Mouse (Mus musculus) forebrain, embryonic 11.5 days (tissue): ENCODE measurements around the gene Gdi1. TPM values are rescaled to one million over a fixed set of nuclear protein-coding genes. Genes with fewer than 3 reads are reported as not detected.
"Not testable (repeated sequence)": the region's sequence is repeated elsewhere in the genome, so short reads cannot be mapped to it uniquely, and the experiment has no call there.

Experiments
- ATAC-seq: fragments of 200-750 bp; cut with Nextera tagmentation; replicated peaks from 2 replicates; pipeline ENCODE4 v1.8.0; 2017; ENCODE audit warnings: moderate TSS enrichment; ENCODE audit not compliant: low FRiP score
- DNase-seq: peaks from one replicate; pipeline ENCODE4 v3.0.0-alpha.2; 2017; ENCODE audit warnings: low spot score
- H3K27ac ChIP-seq: fragments of 300-500 bp; sonication (generic); 2 replicates; pipeline ENCODE4 v1.5.1; 2014; ENCODE audit warnings: low read depth, low read length
- H3K27me3 ChIP-seq: fragments of 300-500 bp; sonication (generic); 2 replicates; pipeline ENCODE4 v1.6.1; 2014; ENCODE audit warnings: mild to moderate bottlenecking, low read length, mixed read lengths; ENCODE audit not compliant: control insufficient read depth, insufficient read depth
- H3K36me3 ChIP-seq: fragments of 300-500 bp; sonication (generic); 2 replicates; pipeline ENCODE4 v1.6.1; 2014; ENCODE audit warnings: mild to moderate bottlenecking, low read length, moderate library complexity, mixed read lengths; ENCODE audit not compliant: control insufficient read depth, insufficient read depth
- H3K4me1 ChIP-seq: fragments of 300-500 bp; sonication (generic); replicated peaks from 2 replicates; pipeline ENCODE4 v1.6.1; 2014; ENCODE audit warnings: low read length, mixed read lengths; ENCODE audit not compliant: control insufficient read depth, insufficient read depth
- H3K4me2 ChIP-seq: fragments of 300-500 bp; sonication (generic); 2 replicates; pipeline ENCODE4 v1.6.1; 2014; ENCODE audit warnings: low read depth, mild to moderate bottlenecking, low read length, moderate library complexity, mixed read lengths; ENCODE audit not compliant: severe bottlenecking
- H3K4me3 ChIP-seq: fragments of 300-500 bp; sonication (generic); 2 replicates; pipeline ENCODE4 v1.5.1; 2014; ENCODE audit warnings: low read depth, low read length
- H3K9ac ChIP-seq: fragments of 300-500 bp; sonication (generic); 2 replicates; pipeline ENCODE4 v1.6.1; 2014; ENCODE audit warnings: low read length
- H3K9me3 ChIP-seq: fragments of 300-500 bp; sonication (generic); 2 replicates; pipeline ENCODE4 v1.6.1; 2016; ENCODE audit warnings: low read length, mixed read lengths; ENCODE audit not compliant: control insufficient read depth
- WGBS: fragments of 180-500 bp; shearing (Covaris S2); extraction: QIAGEN DNeasy Blood & Tissue Kit; methylation state at CpG from one replicate; pipeline ENCODE4 v1.1.7; 2014; 5-methylcytosine and 5-hydroxymethylcytosine counted together
- polyA plus RNA-seq: library from polyadenylated mRNA; unstranded; fragments of >200 nt; fragmentation: Nextera tagmentation; extraction: Ambion mirVana; gene quantifications from 2 replicates; pipeline ENCODE4 v1.2.1, GENCODE M21; 2014

Gene Gdi1
- polyA plus RNA-seq, 1 experiment from 2014 or later, result 396 TPM

- WGBS, result 87% methylated on average over 3 of the region's 3 CpGs
- no peak for ATAC-seq
These were observed 5.1 kb upstream of the Gdi1 start for GRCm38 (mm10) chrX:74299721-74300120.

DNA sequence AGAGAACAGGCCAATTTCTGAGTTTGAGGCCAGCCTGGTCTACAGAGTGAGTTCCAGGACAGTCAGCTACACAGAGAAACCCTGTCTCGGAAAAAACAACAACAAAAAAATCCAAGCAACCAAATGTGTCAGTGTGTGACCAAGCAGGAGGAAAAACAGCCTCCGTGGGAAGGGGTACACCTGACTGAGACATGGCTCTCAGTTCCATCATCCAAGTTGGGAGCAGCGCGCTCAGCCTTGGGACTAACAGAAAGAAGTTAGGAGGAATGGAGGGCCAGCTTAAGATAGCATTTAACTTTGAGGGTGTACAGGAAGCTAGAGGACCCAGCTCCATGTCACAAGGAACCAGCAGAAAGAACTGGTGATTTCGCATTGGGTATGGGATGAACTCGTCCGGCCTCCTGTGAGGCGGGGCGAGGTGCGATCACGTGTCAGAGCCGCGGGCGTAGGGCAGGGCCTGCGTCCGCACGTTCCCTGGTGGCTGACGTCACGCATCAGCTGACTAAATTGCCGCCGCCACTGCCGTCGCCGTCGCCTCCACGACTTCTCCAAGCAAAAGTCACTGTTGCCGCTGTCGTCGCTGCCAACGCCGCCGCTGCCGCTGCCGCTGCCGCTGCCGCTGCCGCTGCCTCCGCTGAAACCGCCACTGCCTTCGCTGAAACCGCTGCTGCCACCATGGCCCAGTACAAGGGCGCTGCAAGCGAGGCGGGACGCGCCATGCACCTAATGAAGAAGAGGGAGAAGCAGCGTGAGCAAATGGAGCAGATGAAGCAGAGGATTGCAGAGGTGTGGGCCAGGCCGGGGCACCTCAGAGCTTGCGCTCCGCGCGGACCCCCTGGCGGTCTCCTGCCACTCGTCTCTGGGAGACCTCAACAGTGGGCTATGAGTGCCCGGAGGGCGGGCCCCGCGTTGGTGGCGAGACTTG, 8.0 kb downstream of the Gdi1 start, which contains the start of gene Fam50a:
Fam50a (plus strand) TSS at position 494 of the 925 bp plus-strand sequence.
- ATAC-seq, result peak; percentile 96
- DNase-seq, result peak; percentile 90
- Histone ChIP-seq H3K4me2 (peak within 1 kb of the TSS; percentile 71), H3K36me3 (peaks cover 9% of the 10 kb centered on the region), H3K4me1 (no peaks in the 10 kb centered on the region), H3K27ac (peak within 1 kb of the TSS; percentile 27; the same call in 1 of the 2 replicates), H3K4me3 (peak within 1 kb of the TSS; percentile 50), H3K27me3 (no peaks in the 10 kb centered on the region), H3K9ac (peak within 1 kb of the TSS; percentile 64), H3K9me3 (no peaks in the 10 kb centered on the region)
- WGBS, result 26% methylated on average over 50 of the region's 59 CpGs

More at GRCm38 (mm10) chrX:74299721-74300120, 5.1 kb upstream of the Gdi1 start:
- Histone ChIP-seq H3K9me3 (no peaks in the 10 kb centered on the region), H3K36me3 (no peaks in the 10 kb centered on the region; the same call in 1 of the 2 replicates), H3K27me3 (no peaks in the 10 kb centered on the region), H3K4me3 (no peak overlapping the region), H3K9ac (no peak overlapping the region), H3K27ac (no peak overlapping the region), H3K4me1 (0 out of 2 replicates have a peak, but pooled peaks cover 2% of the 10 kb centered on the region), H3K4me2 (no peak overlapping the region)
- no peak for DNase-seq

GRCm38 (mm10) chrX:74328725-74329161, 23.9 kb downstream of the Gdi1 start, which contains the start of gene Plxna3:
Gene Plxna3, plus strand, starts transcription at chrX:74329066.
- peak; percentile 86 for DNase-seq
- peak within 1 kb of the TSS; percentile 67 for H3K4me2 ChIP-seq
- ATAC-seq, result peak; percentile 96
- no peaks in the 10 kb centered on the region for H3K27me3 ChIP-seq
- peak within 1 kb of the TSS; percentile 66 for H3K9ac ChIP-seq
- peak within 1 kb of the TSS; percentile 68 for H3K27ac ChIP-seq
- H3K4me3 ChIP-seq, result peak within 1 kb of the TSS; percentile 49
- WGBS, result 26% methylated on average over 26 of the region's 30 CpGs
- H3K9me3 ChIP-seq, result no peaks in the 10 kb centered on the region
- H3K36me3 ChIP-seq, result no peaks in the 10 kb centered on the region
- H3K4me1 ChIP-seq, result no peaks in the 10 kb centered on the region

DNA sequence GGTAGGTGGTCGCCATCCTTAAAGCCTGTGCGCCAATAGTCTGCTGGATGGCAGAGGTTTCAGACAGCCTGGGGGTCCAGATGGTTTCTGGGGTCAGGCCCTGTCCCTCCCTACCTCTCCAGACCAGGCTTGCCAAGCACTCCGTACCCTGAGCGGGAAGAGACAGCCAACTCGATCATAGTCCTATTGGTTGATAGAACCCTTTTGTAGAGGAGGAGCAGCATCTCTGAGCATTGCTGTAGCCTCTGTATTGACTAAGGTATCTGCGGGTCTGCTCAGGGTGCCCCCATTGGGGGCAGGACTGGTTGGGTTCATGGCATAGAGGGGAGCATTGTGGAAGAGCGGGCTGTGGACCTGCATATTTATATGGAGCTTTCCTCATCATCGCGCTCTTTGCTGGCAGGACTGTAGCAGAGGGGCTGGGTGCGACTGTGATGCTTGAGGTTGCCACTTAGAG, 24.4 kb downstream of the Gdi1 start:
- Histone ChIP-seq H3K4me2 (peak overlapping the region; percentile 67), H3K4me3 (peak overlapping the region; percentile 49), H3K4me1 (no peaks in the 10 kb centered on the region), H3K27ac (no peak overlapping the region), H3K27me3 (no peaks in the 10 kb centered on the region), H3K9ac (peak overlapping the region; percentile 66), H3K36me3 (no peaks in the 10 kb centered on the region), H3K9me3 (no peaks in the 10 kb centered on the region)
- DNase-seq (no peak), ATAC-seq (peak; percentile 75)
- 18% methylated on average over 9 of the region's 10 CpGs for WGBS

- Histone ChIP-seq H3K4me2 (peak overlapping the region; percentile 67), H3K27ac (no peak overlapping the region), H3K9ac (peak overlapping the region; percentile 66), H3K4me1 (no peaks in the 10 kb centered on the region), H3K27me3 (no peaks in the 10 kb centered on the region), H3K4me3 (peak overlapping the region; percentile 49), H3K36me3 (no peaks in the 10 kb centered on the region), H3K9me3 (no peaks in the 10 kb centered on the region)
- DNase-seq, result no peak
- ATAC-seq, result no peak
- WGBS, result 67% methylated on average over 2 of the region's 2 CpGs
These were observed 25.6 kb downstream of the Gdi1 start for GRCm38 (mm10) chrX:74330166-74330930.

DNA sequence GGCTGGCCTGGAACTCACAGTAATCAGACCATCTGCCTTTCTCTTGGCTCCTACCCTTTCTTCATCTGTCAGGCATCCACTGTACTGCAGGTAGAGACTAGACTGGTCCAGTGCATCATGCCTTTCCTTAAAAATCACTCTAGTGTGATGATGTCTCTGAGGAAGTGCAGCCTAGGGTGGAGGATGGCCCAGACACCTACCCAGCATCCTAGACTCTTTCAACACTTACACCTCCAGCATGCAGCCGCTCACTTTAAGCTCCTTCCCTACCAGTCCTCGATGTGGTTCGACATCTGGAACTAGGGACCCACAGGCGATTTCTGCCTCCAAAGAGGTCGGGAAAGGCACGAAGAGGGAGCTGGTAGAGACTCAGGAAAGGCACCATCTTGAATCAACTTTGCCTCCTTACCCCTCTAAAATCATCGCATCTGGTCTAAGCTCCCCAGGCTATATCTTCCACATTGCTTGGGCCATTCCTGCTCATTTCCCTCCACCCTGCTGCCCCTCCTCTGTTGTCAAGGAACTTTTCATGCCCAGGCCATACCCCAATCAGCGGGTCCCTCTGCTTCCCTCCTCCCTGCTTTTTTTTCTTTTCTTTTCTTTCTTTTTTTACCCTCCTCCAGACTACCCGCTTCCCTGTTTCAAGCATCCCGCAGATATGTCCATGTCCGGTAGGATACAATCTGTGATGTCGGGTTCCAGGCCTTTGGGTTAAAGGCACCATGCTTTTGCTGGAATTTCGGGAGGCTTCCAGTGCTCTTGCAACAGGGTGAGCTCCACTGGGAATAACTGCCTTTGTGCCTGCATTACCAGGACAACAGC, 48.1 kb downstream of the Gdi1 start:
- Histone ChIP-seq H3K27ac (no peak overlapping the region), H3K4me3 (peak overlapping the region; percentile 35), H3K27me3 (no peaks in the 10 kb centered on the region), H3K4me1 (no peaks in the 10 kb centered on the region), H3K9me3 (no peaks in the 10 kb centered on the region), H3K36me3 (no peaks in the 10 kb centered on the region), H3K4me2 (peak overlapping the region; percentile 55), H3K9ac (peak overlapping the region; percentile 48)
- DNase-seq, result no peak
- 21% methylated on average over 13 of the region's 13 CpGs for WGBS
- peak; percentile 33 for ATAC-seq

- DNase-seq, result peak; percentile 80
- Histone ChIP-seq H3K27ac (no peak within 1 kb of the TSS), H3K4me1 (no peaks in the 10 kb centered on the region), H3K9ac (peak within 1 kb of the TSS; percentile 48), H3K27me3 (no peaks in the 10 kb centered on the region), H3K9me3 (no peaks in the 10 kb centered on the region), H3K4me3 (peak within 1 kb of the TSS; percentile 35), H3K36me3 (no peaks in the 10 kb centered on the region), H3K4me2 (peak within 1 kb of the TSS; percentile 55)
- WGBS, result 26% methylated on average over 15 of the region's 22 CpGs
- peak; percentile 86 for ATAC-seq
These were observed 48.6 kb downstream of the Gdi1 start, which contains the start of gene Lage3 for GRCm38 (mm10) chrX:74353467-74353770. Gene Lage3, minus strand, starts transcription at chrX:74353618.

DNA sequence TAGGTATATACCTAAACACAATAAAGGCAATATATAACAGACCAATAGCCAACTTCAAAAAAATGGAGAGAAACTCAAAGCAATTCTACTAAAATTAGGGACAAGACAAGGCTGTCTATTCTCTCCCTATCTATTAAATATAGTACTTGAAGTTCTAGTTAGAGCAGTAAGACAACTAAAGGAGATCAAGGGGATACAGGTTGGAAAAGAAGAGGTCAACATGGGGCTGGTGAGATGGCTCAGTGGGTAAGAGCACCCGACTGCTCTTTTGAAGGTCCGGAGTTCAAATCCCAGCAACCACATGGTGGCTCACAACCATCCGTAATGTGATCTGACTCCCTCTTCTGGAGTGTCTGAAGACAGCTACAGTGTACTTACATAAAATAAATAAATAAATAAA, 52.3 kb downstream of the Gdi1 start:
- not testable (repeated sequence) for H3K9me3 ChIP-seq

More for the DNA sequence above, 52.3 kb downstream of the Gdi1 start:
- H3K4me1 ChIP-seq, DNase-seq, H3K4me3 ChIP-seq, ATAC-seq, H3K9ac ChIP-seq, H3K36me3 ChIP-seq, H3K4me2 ChIP-seq, H3K27me3 ChIP-seq, H3K27ac ChIP-seq: not testable (repeated sequence)
- WGBS, result 85% methylated on average over 2 of the region's 3 CpGs
